Mouse (Mus musculus) limb, embryonic 14.5 days (tissue): ENCODE data around the gene Epha5. TPM values are rescaled to one million over a fixed set of nuclear protein-coding genes. Genes with fewer than 3 reads are reported as not detected.
A peak's percentile ranks its signal among the peaks of the same experiment; 100 is the strongest.

Experiments
- ATAC-seq: fragments of 200-750 bp; cut with Nextera tagmentation; 2 replicates; pipeline ENCODE4 v1.8.0; 2017; ENCODE audit warnings: low read depth, moderate number of reproducible peaks, moderate TSS enrichment; ENCODE audit not compliant: low FRiP score
- DNase-seq: peaks from one replicate; pipeline ENCODE4 v3.0.0-alpha.2; 2015; ENCODE audit warnings: low spot score
- H3K27ac ChIP-seq: fragments of 300-500 bp; sonication (generic); replicated peaks from 2 replicates; pipeline ENCODE4 v1.5.1; 2014; ENCODE audit warnings: low read depth, mild to moderate bottlenecking, low read length, moderate library complexity, mixed read lengths
- H3K27me3 ChIP-seq: fragments of 300-500 bp; sonication (generic); 2 replicates; pipeline ENCODE4 v1.6.1; 2014; ENCODE audit warnings: low read length, mixed read lengths; ENCODE audit not compliant: control insufficient read depth, insufficient read depth
- H3K36me3 ChIP-seq: fragments of 300-500 bp; sonication (generic); 2 replicates; pipeline ENCODE4 v1.6.1; 2014; ENCODE audit warnings: mild to moderate bottlenecking, low read length, moderate library complexity, mixed read lengths; ENCODE audit not compliant: control insufficient read depth, insufficient read depth
- H3K4me1 ChIP-seq: fragments of 300-500 bp; sonication (generic); 2 replicates; pipeline ENCODE4 v1.6.1; 2014; ENCODE audit warnings: antibody characterized with exemption, low read length, mixed read lengths; ENCODE audit not compliant: control insufficient read depth, insufficient read depth
- H3K4me2 ChIP-seq: fragments of 300-500 bp; sonication (generic); replicated peaks from 2 replicates; pipeline ENCODE4 v1.6.1; 2014; ENCODE audit warnings: low read depth, mild to moderate bottlenecking, low read length, moderate library complexity; ENCODE audit not compliant: severe bottlenecking
- H3K4me3 ChIP-seq: fragments of 300-500 bp; sonication (generic); replicated peaks from 2 replicates; pipeline ENCODE4 v1.5.1; 2014; ENCODE audit warnings: low read length
- H3K9ac ChIP-seq: fragments of 300-500 bp; sonication (generic); 2 replicates; pipeline ENCODE4 v1.6.1; 2014; ENCODE audit warnings: mild to moderate bottlenecking, low read depth, low read length, moderate library complexity; ENCODE audit not compliant: severe bottlenecking
- H3K9me3 ChIP-seq: fragments of 300-500 bp; sonication (generic); 2 replicates; pipeline ENCODE4 v1.6.1; 2016; ENCODE audit warnings: low read length; ENCODE audit not compliant: control insufficient read depth
- POLR2A ChIP-seq: fragments of 200-500 bp; IDR thresholded peaks from 2 replicates; pipeline ENCODE4 v1.8.0; 2012; ENCODE audit warnings: inconsistent platforms, mild to moderate bottlenecking, moderate library complexity, borderline replicate concordance; ENCODE audit not compliant: insufficient read depth, insufficient read length; ENCODE audit errors: extremely low read depth
- WGBS: fragments of 180-500 bp; shearing (Covaris S2); extraction: QIAGEN DNeasy Blood & Tissue Kit; methylation state at CpG from one replicate; pipeline ENCODE4 v1.1.7; 2014; 5-methylcytosine and 5-hydroxymethylcytosine counted together
- polyA plus RNA-seq, 2 experiments: library from polyadenylated mRNA; depleted of rRNA in 1 of 2; stranded (reverse) in 1 of 2; unstranded in 1 of 2; fragments of >200 nt; fragmentation: Nextera tagmentation in 1 of 2; extraction: Ambion mirVana in 1 of 2; gene quantifications; 2 replicates each; pipeline versions ENCODE4 v1.2.1 to v1.2.3; 2012 to 2014

Epha5 gene
- polyA plus RNA-seq, 2 experiments: 4.0 to 6.2 TPM

- DNase-seq (no peak), ATAC-seq (no peak)
- no peaks in the 10 kb centered on the region for H3K36me3 ChIP-seq
- H3K4me2 ChIP-seq: peak overlapping the region; percentile 88
- peaks cover 7% of the 10 kb centered on the region; the same call in 1 of the 2 replicates for H3K27me3 ChIP-seq
- 0 out of 2 replicates have a peak, but pooled peaks cover 3% of the 10 kb centered on the region for H3K4me1 ChIP-seq
- no peaks in the 10 kb centered on the region for H3K9me3 ChIP-seq
- H3K27ac ChIP-seq: no peak overlapping the region
- peak overlapping the region; percentile 57 for H3K9ac ChIP-seq
- no peak for TF ChIP-seq POLR2A
- peak overlapping the region; percentile 54 for H3K4me3 ChIP-seq
- WGBS: under 1% methylated on average over 39 of the region's 45 CpGs
Measured at GRCm38 (mm10) chr5:84415961-84416821, 991 bp downstream of the Epha5 start.

- TF ChIP-seq POLR2A: no peak
- H3K27ac ChIP-seq: no peak overlapping the region
- 0 out of 2 replicates have a peak, but pooled peaks cover 3% of the 10 kb centered on the region for H3K4me1 ChIP-seq
- H3K4me3 ChIP-seq: peak overlapping the region; percentile 54
- DNase-seq (no peak), ATAC-seq (no peak)
- H3K4me2 ChIP-seq: peak overlapping the region; percentile 88
- H3K36me3 ChIP-seq: no peaks in the 10 kb centered on the region
- no peaks in the 10 kb centered on the region for H3K9me3 ChIP-seq
- H3K9ac ChIP-seq: no peak overlapping the region
- 3% methylated on average over 8 of the region's 8 CpGs for WGBS
- H3K27me3 ChIP-seq: peaks cover 7% of the 10 kb centered on the region; the same call in 1 of the 2 replicates
Measured at GRCm38 (mm10) chr5:84414931-84415431, 2.2 kb downstream of the Epha5 start.

GRCm38 (mm10) chr5:84413026-84413425, 4.2 kb downstream of the Epha5 start:
- WGBS: 30% methylated on average over 1 of the region's 1 CpGs
- H3K4me3 ChIP-seq: no peak overlapping the region
- TF ChIP-seq POLR2A: no peak
- no peak overlapping the region for H3K9ac ChIP-seq
- H3K36me3 ChIP-seq: no peaks in the 10 kb centered on the region
- no peak for ATAC-seq
- no peak for DNase-seq
- no peak overlapping the region for H3K4me2 ChIP-seq
- no peak overlapping the region for H3K27ac ChIP-seq
- H3K4me1 ChIP-seq: 0 out of 2 replicates have a peak, but pooled peaks cover 3% of the 10 kb centered on the region
- H3K27me3 ChIP-seq: peaks cover 7% of the 10 kb centered on the region; the same call in 1 of the 2 replicates
- no peaks in the 10 kb centered on the region for H3K9me3 ChIP-seq

- H3K9ac ChIP-seq: no peak overlapping the region
Measured at GRCm38 (mm10) chr5:84408370-84408769, 8.8 kb downstream of the Epha5 start.

GRCm38 (mm10) chr5:84397085-84397484, 20.1 kb downstream of the Epha5 start:
- 80% methylated on average over 1 of the region's 1 CpGs for WGBS
- no peak overlapping the region for H3K9ac ChIP-seq
- no peak overlapping the region for H3K4me3 ChIP-seq
- no peaks in the 10 kb centered on the region for H3K4me1 ChIP-seq
- ATAC-seq (no peak), DNase-seq (no peak)
- H3K36me3 ChIP-seq: no peaks in the 10 kb centered on the region
- H3K9me3 ChIP-seq: no peaks in the 10 kb centered on the region
- H3K27ac ChIP-seq: no peak overlapping the region
- H3K27me3 ChIP-seq: no peaks in the 10 kb centered on the region
- no peak for TF ChIP-seq POLR2A
- no peak overlapping the region for H3K4me2 ChIP-seq

More at GRCm38 (mm10) chr5:84408370-84408769, 8.8 kb downstream of the Epha5 start:
- no peaks in the 10 kb centered on the region for H3K9me3 ChIP-seq
- no peak overlapping the region for H3K4me3 ChIP-seq
- H3K27me3 ChIP-seq: no peaks in the 10 kb centered on the region
- ATAC-seq (no peak), DNase-seq (no peak)
- no peak overlapping the region for H3K4me2 ChIP-seq
- no peaks in the 10 kb centered on the region for H3K36me3 ChIP-seq
- no peak for TF ChIP-seq POLR2A
- H3K27ac ChIP-seq: no peak overlapping the region
- 40% methylated on average over 2 of the region's 2 CpGs for WGBS
- H3K4me1 ChIP-seq: no peaks in the 10 kb centered on the region
